13 mouse cellular contexts compared by ENCODE assay signal in genomic region chr16:32487234-32488111, GRCm38 (mm10). TPM values are rescaled to one million over a fixed set of nuclear protein-coding genes. Genes with fewer than 3 reads are reported as not detected.
DNase-seq lines count a peak whose midpoint lies in the region; ATAC-seq and TF ChIP-seq lines count a peak whose summit lies in the region.
"Had no signal": no experiment of that assay in that cellular context is flagged by ENCODE, and none has a peak within 500 bp of the region (broad histone marks: within the 10 kb centered on the region; RNA-seq: fewer than 3 reads in every experiment).

Gene Slc51a, minus strand, starts transcription at chr16:32487879.

- H3K4me3 ChIP-seq in heart, embryonic 11.5 days (ENCODE audit: low read depth, low read length) = peak within 1 kb of the TSS; percentile 10; the same call in 1 of the 2 replicates
- peak within 1 kb of the TSS; percentile 22 for H3K4me3 ChIP-seq in intestine, postnatal 0 days (ENCODE audit: low read depth, low read length)
- peak within 1 kb of the TSS; percentile 20; the same call in 1 of the 2 replicates for H3K4me3 ChIP-seq in liver, embryonic 15.5 days (replicated peaks)
- no peak within 1 kb of the TSS for H3K4me3 ChIP-seq in forebrain, embryonic 14.5 days (ENCODE audit: low read depth, low read length)
- no peak within 1 kb of the TSS for H3K4me3 ChIP-seq in hindbrain, embryonic 16.5 days (ENCODE audit: low read length)
- H3K4me3 ChIP-seq: gastrocnemius, adult 2 months; lung, embryonic 15.5 days had no signal

- H3K27ac ChIP-seq in heart, embryonic 11.5 days (ENCODE audit: low read depth, low read length) = peak within 1 kb of the TSS; percentile 89
- peak within 1 kb of the TSS; percentile 99 for H3K27ac ChIP-seq in intestine, postnatal 0 days (ENCODE audit: low read depth, low read length)
- H3K27ac ChIP-seq in liver, embryonic 15.5 days (replicated peaks) = peak within 1 kb of the TSS; percentile 43; the same call in 1 of the 2 replicates
- H3K27ac ChIP-seq in forebrain, embryonic 14.5 days (ENCODE audit: low read depth, low read length) = no peak within 1 kb of the TSS
- H3K27ac ChIP-seq in hindbrain, embryonic 16.5 days (ENCODE audit: low read depth, low read length) = no peak within 1 kb of the TSS
- H3K27ac ChIP-seq: gastrocnemius, adult 2 months; lung, embryonic 15.5 days had no signal

- H3K4me2 ChIP-seq in heart, embryonic 11.5 days = peak within 1 kb of the TSS; percentile 51
- H3K4me2 ChIP-seq in intestine, postnatal 0 days (replicated peaks; ENCODE audit: low read depth) = peak within 1 kb of the TSS; percentile 58
- peak within 1 kb of the TSS; percentile 60 for H3K4me2 ChIP-seq in liver, embryonic 15.5 days
- no peak within 1 kb of the TSS for H3K4me2 ChIP-seq in forebrain, embryonic 14.5 days (ENCODE audit: low read length)
- no peak within 1 kb of the TSS for H3K4me2 ChIP-seq in hindbrain, embryonic 16.5 days (ENCODE audit: low read length)
- H3K4me2 ChIP-seq: lung, embryonic 15.5 days had no signal

- 20% methylated on average over 15 of the region's 15 CpGs for WGBS in heart, embryonic 11.5 days (ENCODE audit: insufficient replicate concordance)
- WGBS in intestine, postnatal 0 days = 24% methylated on average over 15 of the region's 15 CpGs
- WGBS in liver, embryonic 15.5 days (ENCODE audit: insufficient replicate concordance) = 28% methylated on average over 15 of the region's 15 CpGs
- whole genome bisulfite sequencing in forebrain, embryonic 14.5 days = 69% methylated on average over 15 of the region's 15 CpGs
- WGBS in hindbrain, embryonic 16.5 days = 64% methylated on average over 15 of the region's 15 CpGs

- DNase-seq in heart, adult 9 months (ENCODE audit: low spot score in 2 of 2) = no peak
- peak; percentile 76 for DNase-seq in ZHBTc4 (ENCODE audit: low read depth, low spot score)
- no peak for DNase-seq in spleen, postnatal 36 days (ENCODE audit: low spot score in 2 of 2)
- DNase-seq in forebrain, embryonic 14.5 days (ENCODE audit: low spot score) = no peak
- DNase-seq: B cell, adult 2 months; cerebellum, adult 11 months; gastrocnemius, adult 2 months; thymus, postnatal 14 days had no signal

- H3K36me3 ChIP-seq in heart, embryonic 11.5 days (ENCODE audit: control insufficient read depth, insufficient read depth, low read length) = no peaks in the 10 kb centered on the region
- no peaks in the 10 kb centered on the region for H3K36me3 ChIP-seq in intestine, postnatal 0 days (ENCODE audit: control insufficient read depth, insufficient read depth)
- no peaks in the 10 kb centered on the region for H3K36me3 ChIP-seq in liver, embryonic 15.5 days (replicated peaks)
- no peaks in the 10 kb centered on the region for H3K36me3 ChIP-seq in forebrain, embryonic 14.5 days (ENCODE audit: control insufficient read depth, insufficient read depth, low read length)
- H3K36me3 ChIP-seq in hindbrain, embryonic 16.5 days (ENCODE audit: control insufficient read depth, insufficient read depth, low read length) = no peaks in the 10 kb centered on the region
- H3K36me3 ChIP-seq: lung, embryonic 15.5 days had no signal

- H3K27me3 ChIP-seq in heart, embryonic 11.5 days (ENCODE audit: control insufficient read depth, insufficient read depth, low read length) = no peaks in the 10 kb centered on the region
- no peaks in the 10 kb centered on the region for H3K27me3 ChIP-seq in intestine, postnatal 0 days (replicated peaks; ENCODE audit: control insufficient read depth, insufficient read depth, low read length)
- H3K27me3 ChIP-seq in liver, embryonic 15.5 days = peaks cover 8% of the 10 kb centered on the region; the same call in 1 of the 2 replicates
- no peaks in the 10 kb centered on the region for H3K27me3 ChIP-seq in forebrain, embryonic 14.5 days (replicated peaks; ENCODE audit: control insufficient read depth, insufficient read depth, low read length)
- no peaks in the 10 kb centered on the region for H3K27me3 ChIP-seq in hindbrain, embryonic 16.5 days (replicated peaks; ENCODE audit: control insufficient read depth, insufficient read depth, low read length)
- H3K27me3 ChIP-seq: lung, embryonic 15.5 days had no signal

- peak; percentile 81 for ATAC-seq in heart, embryonic 11.5 days (replicated peaks; ENCODE audit: insufficient number of reproducible peaks, low FRiP score, low TSS enrichment)
- peak; percentile 79 for ATAC-seq in intestine, postnatal 0 days
- ATAC-seq in liver, embryonic 15.5 days (ENCODE audit: insufficient read depth) = peak; percentile 88
- ATAC-seq in forebrain, embryonic 14.5 days = no peak
- no peak for ATAC-seq in hindbrain, embryonic 16.5 days

- H3K4me1 ChIP-seq in heart, embryonic 11.5 days (ENCODE audit: control insufficient read depth, insufficient read depth, low read length) = peaks cover 31% of the 10 kb centered on the region
- H3K4me1 ChIP-seq in intestine, postnatal 0 days (replicated peaks; ENCODE audit: control insufficient read depth, insufficient read depth, low read length) = no peaks in the 10 kb centered on the region; the same call in 1 of the 2 replicates
- H3K4me1 ChIP-seq in liver, embryonic 15.5 days (replicated peaks) = peaks cover 27% of the 10 kb centered on the region
- no peaks in the 10 kb centered on the region for H3K4me1 ChIP-seq in forebrain, embryonic 14.5 days (ENCODE audit: control insufficient read depth, insufficient read depth, low read length)
- no peaks in the 10 kb centered on the region for H3K4me1 ChIP-seq in hindbrain, embryonic 16.5 days (ENCODE audit: control insufficient read depth, insufficient read depth, low read depth, low read length)

- TF ChIP-seq CTCF in intestine, postnatal 0 days (IDR thresholded peaks at IDR 0.05; ENCODE audit: low read depth) = no peak

- no peaks in the 10 kb centered on the region for H3K9me3 ChIP-seq in heart, embryonic 11.5 days (replicated peaks; ENCODE audit: control insufficient read depth, low read length)
- no peaks in the 10 kb centered on the region for H3K9me3 ChIP-seq in intestine, postnatal 0 days (ENCODE audit: control insufficient read depth)
- H3K9me3 ChIP-seq in liver, embryonic 15.5 days (replicated peaks) = no peaks in the 10 kb centered on the region
- H3K9me3 ChIP-seq in forebrain, embryonic 14.5 days (replicated peaks; ENCODE audit: control insufficient read depth, low read length) = no peaks in the 10 kb centered on the region
- no peaks in the 10 kb centered on the region for H3K9me3 ChIP-seq in hindbrain, embryonic 16.5 days (ENCODE audit: control insufficient read depth, low read length)
- H3K9me3 ChIP-seq: lung, embryonic 15.5 days had no signal

- H3K9ac ChIP-seq in heart, embryonic 11.5 days (ENCODE audit: low read depth, low read length) = no peak within 1 kb of the TSS
- peak within 1 kb of the TSS; percentile 38; the same call in 1 of the 2 replicates for H3K9ac ChIP-seq in intestine, postnatal 0 days (ENCODE audit: low read depth, low read length)
- no peak within 1 kb of the TSS for H3K9ac ChIP-seq in liver, embryonic 15.5 days
- H3K9ac ChIP-seq in forebrain, embryonic 14.5 days (ENCODE audit: low read length) = no peak within 1 kb of the TSS
- H3K9ac ChIP-seq in hindbrain, embryonic 16.5 days (ENCODE audit: low read depth, low read length) = no peak within 1 kb of the TSS
- H3K9ac ChIP-seq: lung, embryonic 15.5 days had no signal

RNA-seq across cellular contexts. Expression of gene Slc51a, which starts in this region (rescaled TPM):
- 3.2 and 3.8 TPM in 2 replicates for polyA plus RNA-seq in heart, embryonic 11.5 days (2014; fragmentation: Nextera tagmentation; extraction: Ambion mirVana)
- polyA plus RNA-seq in intestine, postnatal 0 days (2015; fragmentation: Nextera tagmentation; extraction: Ambion mirVana) = 292 and 346 TPM in 2 replicates
- 0.37 and 0.56 TPM in 2 replicates for polyA plus RNA-seq in liver, embryonic 15.5 days (2015; fragmentation: Nextera tagmentation; extraction: Ambion mirVana)
- polyA plus RNA-seq in forebrain, embryonic 14.5 days (2014; fragmentation: Nextera tagmentation; extraction: Ambion mirVana) = 0.20 and 0.21 TPM in 2 replicates
- polyA plus RNA-seq in hindbrain, embryonic 16.5 days (2015; fragmentation: Nextera tagmentation; extraction: Ambion mirVana) = 0.19 TPM in 1 of 2 replicates, not detected in the other

Comparison
In these comparisons a context has a peak if more than half of its experiments do, and no peak if none do; other contexts are left out.
1. RNA of gene Slc51a (polyA plus RNA-seq): 292 to 346 TPM in intestine, postnatal 0 days; 3.2 to 3.8 TPM in heart, embryonic 11.5 days, 0.37 to 0.56 TPM in liver, embryonic 15.5 days, 0.20 to 0.21 TPM in forebrain, embryonic 14.5 days and 0.19 TPM in hindbrain, embryonic 16.5 days; every median in the first group is over 10 times any median in the second.
2. Peak in ATAC-seq, H3K4me3 ChIP-seq, H3K27ac ChIP-seq and H3K4me2 ChIP-seq in liver, embryonic 15.5 days; RNA of the gene not detected or under 1 TPM.
3. ATAC-seq: peak in heart, embryonic 11.5 days (single experiment) and intestine, postnatal 0 days (single experiment); none in forebrain, embryonic 14.5 days (single experiment) and hindbrain, embryonic 16.5 days (single experiment).
4. H3K27ac ChIP-seq: peak in heart, embryonic 11.5 days (single experiment) and intestine, postnatal 0 days (single experiment); none in forebrain, embryonic 14.5 days (single experiment) and hindbrain, embryonic 16.5 days (single experiment).
5. H3K4me2 ChIP-seq: peak in heart, embryonic 11.5 days (single experiment) and intestine, postnatal 0 days (single experiment); none in forebrain, embryonic 14.5 days (single experiment) and hindbrain, embryonic 16.5 days (single experiment).
6. H3K4me3 ChIP-seq: peak in heart, embryonic 11.5 days (single experiment) and intestine, postnatal 0 days (single experiment); none in forebrain, embryonic 14.5 days (single experiment) and hindbrain, embryonic 16.5 days (single experiment).